Mouse (Mus musculus) heart, postnatal 0 days (tissue): ENCODE measurements around the gene Heatr5a.

ENCODE experiments used
- CTCF ChIP-seq: IDR thresholded peaks from 2 replicates; pipeline ENCODE4 v1.5.1; 2016; ENCODE audit warnings: antibody characterized with exemption, control low read depth, low read depth
- EP300 ChIP-seq: IDR thresholded peaks from 2 replicates; pipeline ENCODE4 v1.6.1; 2016; ENCODE audit warnings: antibody characterized with exemption, low read depth

- no peak for TF ChIP-seq CTCF
- no peak for TF ChIP-seq EP300
These were observed 120.8 kb downstream of the Heatr5a start for GRCm38 (mm10) chr12:51850339-51850738.
